In genomic region chr4:31924301-31925185, GRCm38 (mm10) we compare ENCODE assay signal across 14 mouse cellular contexts. TPM values are rescaled to one million over a fixed set of nuclear protein-coding genes. Genes with fewer than 3 reads are reported as not detected.
DNase-seq lines count a peak whose midpoint lies in the region; ATAC-seq and TF ChIP-seq lines count a peak whose summit lies in the region.
"Had no signal": no experiment of that assay in that cellular context is flagged by ENCODE, and none has a peak within 500 bp of the region (broad histone marks: within the 10 kb centered on the region; RNA-seq: fewer than 3 reads in every experiment).

No protein-coding gene starts in this region.

- no peak for ATAC-seq in kidney, postnatal 0 days (replicated peaks; ENCODE audit: low FRiP score, low read depth)
- ATAC-seq in embryonic facial prominence, embryonic 11.5 days (replicated peaks; ENCODE audit: insufficient number of reproducible peaks, low FRiP score, low TSS enrichment, low read depth): no peak
- peak; percentile 81 for ATAC-seq in limb, embryonic 13.5 days (ENCODE audit: low FRiP score, low read depth)
- ATAC-seq in stomach, postnatal 0 days (ENCODE audit: low FRiP score, low TSS enrichment): no peak
- ATAC-seq: inflammation-experienced regulatory T-cells, adult 6 months had no signal

- TF ChIP-seq EP300 in stomach, postnatal 0 days (optimal IDR thresholded peaks at IDR 0.05): no peak

- 0 out of 2 replicates have a peak, but pooled peaks cover 3% of the 10 kb centered on the region for H3K4me1 ChIP-seq in kidney, postnatal 0 days (replicated peaks; ENCODE audit: insufficient read depth, low read length)
- no peaks in the 10 kb centered on the region for H3K4me1 ChIP-seq in embryonic facial prominence, embryonic 11.5 days (ENCODE audit: control insufficient read depth, insufficient read depth, low read length)
- H3K4me1 ChIP-seq in limb, embryonic 13.5 days: peaks cover 26% of the 10 kb centered on the region
- H3K4me1 ChIP-seq in stomach, postnatal 0 days (replicated peaks; ENCODE audit: control insufficient read depth, insufficient read depth): no peaks in the 10 kb centered on the region
- H3K4me1 ChIP-seq: lung, embryonic 15.5 days had no signal

- H3K9ac ChIP-seq in kidney, postnatal 0 days (ENCODE audit: low read depth, low read length): no peak overlapping the region
- H3K9ac ChIP-seq in embryonic facial prominence, embryonic 11.5 days (replicated peaks; ENCODE audit: low read length): no peak overlapping the region
- H3K9ac ChIP-seq in limb, embryonic 13.5 days: no peak overlapping the region
- H3K9ac ChIP-seq in stomach, postnatal 0 days (ENCODE audit: low read length): no peak overlapping the region
- H3K9ac ChIP-seq: lung, embryonic 15.5 days had no signal

- peak; percentile 61 for DNase-seq in kidney, postnatal 0 days (ENCODE audit: low spot score)
- DNase-seq in kidney, postnatal 36 days: no peak
- peak; percentile 16 for DNase-seq in embryonic facial prominence, embryonic 11.5 days (ENCODE audit: low spot score)
- no peak for DNase-seq in stomach, postnatal 0 days (ENCODE audit: low spot score)
- DNase-seq in spleen, postnatal 4 days (ENCODE audit: low spot score in 2 of 2): no peak
- DNase-seq in cerebellum, adult 18-20 months: no peak
- DNase-seq: adrenal gland, adult 8-10 months; cerebellum, adult 11-12 months; thymus, adult 18-20 months had no signal

- TF ChIP-seq CTCF in kidney, postnatal 0 days (IDR thresholded peaks at IDR 0.05; ENCODE audit: low read depth): peak; percentile 55
- TF ChIP-seq CTCF in stomach, postnatal 0 days (IDR thresholded peaks at IDR 0.05; ENCODE audit: low read depth): peak; percentile 45

- H3K36me3 ChIP-seq in kidney, postnatal 0 days (ENCODE audit: insufficient read depth, low read length): no peaks in the 10 kb centered on the region
- no peaks in the 10 kb centered on the region for H3K36me3 ChIP-seq in embryonic facial prominence, embryonic 11.5 days (replicated peaks; ENCODE audit: control insufficient read depth, insufficient read depth, low read depth, low read length)
- H3K36me3 ChIP-seq in limb, embryonic 13.5 days: no peaks in the 10 kb centered on the region
- no peaks in the 10 kb centered on the region for H3K36me3 ChIP-seq in stomach, postnatal 0 days (ENCODE audit: control insufficient read depth, insufficient read depth, low read length)
- H3K36me3 ChIP-seq: lung, embryonic 15.5 days had no signal

- H3K4me2 ChIP-seq in kidney, postnatal 0 days (ENCODE audit: low read length): no peak overlapping the region
- no peak overlapping the region for H3K4me2 ChIP-seq in embryonic facial prominence, embryonic 11.5 days (ENCODE audit: low read depth, low read length)
- peak overlapping the region; percentile 55 for H3K4me2 ChIP-seq in limb, embryonic 13.5 days (replicated peaks)
- no peak overlapping the region for H3K4me2 ChIP-seq in stomach, postnatal 0 days (replicated peaks; ENCODE audit: low read depth)
- H3K4me2 ChIP-seq: lung, embryonic 15.5 days had no signal

- no peak overlapping the region for H3K27ac ChIP-seq in kidney, postnatal 0 days
- H3K27ac ChIP-seq in embryonic facial prominence, embryonic 11.5 days (replicated peaks; ENCODE audit: low read depth, low read length): no peak overlapping the region
- no peak overlapping the region for H3K27ac ChIP-seq in limb, embryonic 13.5 days
- H3K27ac ChIP-seq in stomach, postnatal 0 days (replicated peaks): no peak overlapping the region
- H3K27ac ChIP-seq: lung, embryonic 15.5 days had no signal

- WGBS in kidney, postnatal 0 days: 22% methylated on average over 14 of the region's 14 CpGs
- WGBS in embryonic facial prominence, embryonic 11.5 days: 43% methylated on average over 14 of the region's 14 CpGs
- 15% methylated on average over 14 of the region's 14 CpGs for WGBS in limb, embryonic 13.5 days
- WGBS in stomach, postnatal 0 days: 57% methylated on average over 14 of the region's 14 CpGs

- no peak overlapping the region for H3K4me3 ChIP-seq in kidney, postnatal 0 days (replicated peaks; ENCODE audit: low read depth, low read length)
- H3K4me3 ChIP-seq in embryonic facial prominence, embryonic 11.5 days (ENCODE audit: low read depth, low read length): no peak overlapping the region
- no peak overlapping the region for H3K4me3 ChIP-seq in limb, embryonic 13.5 days
- no peak overlapping the region for H3K4me3 ChIP-seq in stomach, postnatal 0 days (ENCODE audit: low read depth, low read length)
- H3K4me3 ChIP-seq: erythroblast, embryonic 14.5 days; lung, embryonic 15.5 days; myocyte had no signal

- no peaks in the 10 kb centered on the region for H3K9me3 ChIP-seq in kidney, postnatal 0 days (replicated peaks; ENCODE audit: low read length)
- no peaks in the 10 kb centered on the region for H3K9me3 ChIP-seq in embryonic facial prominence, embryonic 11.5 days (replicated peaks; ENCODE audit: control insufficient read depth, low read length)
- no peaks in the 10 kb centered on the region for H3K9me3 ChIP-seq in limb, embryonic 13.5 days
- no peaks in the 10 kb centered on the region for H3K9me3 ChIP-seq in stomach, postnatal 0 days (ENCODE audit: control insufficient read depth, low read length)
- H3K9me3 ChIP-seq: lung, embryonic 15.5 days had no signal

- no peaks in the 10 kb centered on the region for H3K27me3 ChIP-seq in kidney, postnatal 0 days (ENCODE audit: insufficient read depth, low read length)
- H3K27me3 ChIP-seq in embryonic facial prominence, embryonic 11.5 days (ENCODE audit: control insufficient read depth, insufficient read depth, low read length): no peaks in the 10 kb centered on the region
- H3K27me3 ChIP-seq in limb, embryonic 13.5 days: 0 out of 2 replicates have a peak, but pooled peaks cover 4% of the 10 kb centered on the region
- no peaks in the 10 kb centered on the region for H3K27me3 ChIP-seq in stomach, postnatal 0 days (ENCODE audit: control insufficient read depth, insufficient read depth, low read length)
- H3K27me3 ChIP-seq: lung, embryonic 15.5 days had no signal

RNA-seq across cellular contexts. Expression of gene Map3k7, which starts 39.4 kb away (rescaled TPM):
- 20.7 and 21.8 TPM in 2 replicates for polyA plus RNA-seq in kidney, postnatal 0 days (2015; fragmentation: Nextera tagmentation; extraction: Ambion mirVana)
- 48.2 and 50.8 TPM in 2 replicates for polyA plus RNA-seq in embryonic facial prominence, embryonic 11.5 days (2014; fragmentation: Nextera tagmentation; extraction: Ambion mirVana)
- 38.0 and 39.1 TPM in 2 replicates for polyA plus RNA-seq in limb, embryonic 13.5 days (2015; fragmentation: Nextera tagmentation; extraction: Ambion mirVana)
- 12.9 and 14.2 TPM in 2 replicates for polyA plus RNA-seq in stomach, postnatal 0 days (2015; fragmentation: Nextera tagmentation; extraction: Ambion mirVana)

Comparison
In these comparisons a context has a peak if more than half of its experiments do, and no peak if none do; other contexts are left out.
1. DNase-seq: peak in kidney, postnatal 0 days (single experiment) and embryonic facial prominence, embryonic 11.5 days (single experiment); none in kidney, postnatal 36 days (0 of 2), stomach, postnatal 0 days (single experiment), spleen, postnatal 4 days (0 of 2) and cerebellum, adult 18-20 months (0 of 2).